Mouse (Mus musculus): Measurements from ENCODE around the gene Lhfp.
A peak's percentile ranks its signal among the peaks of the same experiment; 100 is the strongest.

DNA sequence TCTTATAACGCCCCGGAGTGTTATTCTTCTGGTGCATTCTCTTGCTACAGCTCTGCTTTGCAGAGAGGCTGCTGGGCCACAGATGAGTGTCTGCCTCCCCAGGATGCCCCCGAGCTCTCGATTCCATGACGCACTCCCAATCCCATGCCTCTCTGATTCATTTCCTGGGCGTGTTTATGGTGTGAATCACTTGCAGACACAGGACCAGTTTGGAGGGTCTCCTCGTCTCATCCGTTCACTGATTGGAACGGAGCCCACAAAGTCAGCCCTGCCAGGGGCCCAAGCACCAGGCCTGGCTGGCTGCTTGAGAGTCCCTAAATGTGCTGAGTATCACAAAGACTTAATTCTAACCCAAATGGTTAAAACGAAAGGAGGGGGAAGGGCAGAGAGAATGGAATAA is 160.3 kb downstream of the Lhfp start:
- TF ChIP-seq CTCF (IDR thresholded peaks at IDR 0.05; ENCODE audit: control insufficient read depth, insufficient read depth, insufficient read length): no peak
- peak; percentile 72 for TF ChIP-seq MAX (IDR thresholded peaks at IDR 0.05)
- TF ChIP-seq USF1 (IDR thresholded peaks at IDR 0.05; ENCODE audit: low read depth): no peak

Data from C2C12 (cell line).